Mouse (Mus musculus) lung, adult 2 months (tissue): ENCODE results near the gene Hoxb8. TPM values are rescaled to one million over a fixed set of nuclear protein-coding genes. Genes with fewer than 3 reads are reported as not detected.

Experiments used
- DNase-seq: peaks from one replicate; pipeline ENCODE4 v3.0.0; 2022
- H3K4me1 ChIP-seq: fragments of 200-500 bp; 2 replicates; pipeline ENCODE4 v1.6.1; 2011; ENCODE audit warnings: low read length; ENCODE audit not compliant: control insufficient read depth, insufficient read depth
- H3K4me3 ChIP-seq: fragments of 200-500 bp; replicated peaks from 2 replicates; pipeline ENCODE3; 2011; ENCODE audit warnings: low read depth, mild to moderate bottlenecking, control low read depth, low read length; ENCODE audit errors: extremely low read depth
- CTCF ChIP-seq: fragments of 200-500 bp; IDR thresholded peaks from 2 replicates; pipeline ENCODE4 v1.5.1; 2011; ENCODE audit warnings: mild to moderate bottlenecking, low read length, control low read depth; ENCODE audit not compliant: insufficient read depth
- POLR2A ChIP-seq: fragments of 200-500 bp; IDR thresholded peaks from 2 replicates; pipeline ENCODE4 v1.6.1; 2011; ENCODE audit warnings: low read depth, mild to moderate bottlenecking, control low read depth, low read length, borderline replicate concordance; ENCODE audit errors: extremely low read depth
- WGBS: fragments of 180-500 bp; shearing (Covaris S2); methylation state at CpG from one replicate; pipeline ENCODE4 v1.1.7; 2018; 5-methylcytosine and 5-hydroxymethylcytosine counted together
- polyA plus RNA-seq: library from polyadenylated mRNA; depleted of rRNA; stranded (reverse); fragments of >200 nt; gene quantifications from 2 replicates; pipeline ENCODE4 v1.2.3, GENCODE M21; 2012

Gene Hoxb8
- polyA plus RNA-seq, 1 experiment: 0.44 TPM

- WGBS: 2% methylated on average over 35 of the region's 45 CpGs
- TF ChIP-seq POLR2A: no peak
- DNase-seq: peak; percentile 44
- Histone ChIP-seq H3K4me1 (peaks cover 3% of the 10 kb centered on the region; the same call in 1 of the 2 replicates), H3K4me3 (peak overlapping the region; percentile 86)
Measured at GRCm38 (mm10) chr11:96318368-96319070, 36.8 kb downstream of the Hoxb8 start.

GRCm38 (mm10) chr11:96319071-96319902, 37.6 kb downstream of the Hoxb8 start:
- no peak for DNase-seq
- TF ChIP-seq CTCF: no peak
- no peak for TF ChIP-seq POLR2A
- Histone ChIP-seq H3K4me1 (peaks cover 3% of the 10 kb centered on the region; the same call in 1 of the 2 replicates), H3K4me3 (peak overlapping the region; percentile 84)
- WGBS: 1% methylated on average over 25 of the region's 34 CpGs

DNA sequence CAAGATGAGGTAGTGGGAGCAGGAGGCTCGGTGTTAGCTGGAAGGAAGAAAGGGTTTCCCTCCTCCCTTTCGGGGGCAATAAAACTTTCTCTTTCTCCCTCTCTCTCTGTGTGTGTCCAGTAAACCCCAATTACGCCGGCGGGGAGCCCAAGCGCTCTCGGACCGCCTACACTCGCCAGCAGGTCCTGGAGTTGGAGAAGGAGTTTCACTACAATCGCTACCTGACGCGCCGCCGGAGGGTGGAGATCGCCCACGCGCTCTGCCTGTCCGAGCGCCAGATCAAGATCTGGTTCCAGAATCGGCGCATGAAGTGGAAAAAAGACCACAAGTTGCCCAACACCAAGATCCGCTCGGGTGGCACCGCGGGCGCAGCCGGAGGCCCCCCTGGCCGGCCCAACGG, 38.2 kb downstream of the Hoxb8 start:
- DNase-seq: no peak
- WGBS: 3% methylated on average over 29 of the region's 29 CpGs
- peaks cover 3% of the 10 kb centered on the region; the same call in 1 of the 2 replicates for H3K4me1 ChIP-seq
- H3K4me3 ChIP-seq: peak overlapping the region; percentile 62
- no peak for TF ChIP-seq CTCF
- no peak for TF ChIP-seq POLR2A

- TF ChIP-seq POLR2A (no peak), CTCF (no peak)
- WGBS: 32% methylated on average over 17 of the region's 17 CpGs
- no peak for DNase-seq
- H3K4me3 ChIP-seq: peak overlapping the region; percentile 9
- peaks cover 2% of the 10 kb centered on the region; the same call in 1 of the 2 replicates for H3K4me1 ChIP-seq
Measured at GRCm38 (mm10) chr11:96320688-96321087, 39.0 kb downstream of the Hoxb8 start.

- TF ChIP-seq POLR2A (no peak), CTCF (no peak)
- no peak overlapping the region for H3K4me3 ChIP-seq
- no peak for DNase-seq
- no peaks in the 10 kb centered on the region; the same call in 1 of the 2 replicates for H3K4me1 ChIP-seq
- 48% methylated on average over 5 of the region's 5 CpGs for WGBS
Measured at GRCm38 (mm10) chr11:96321846-96322245, 40.1 kb downstream of the Hoxb8 start.

DNA sequence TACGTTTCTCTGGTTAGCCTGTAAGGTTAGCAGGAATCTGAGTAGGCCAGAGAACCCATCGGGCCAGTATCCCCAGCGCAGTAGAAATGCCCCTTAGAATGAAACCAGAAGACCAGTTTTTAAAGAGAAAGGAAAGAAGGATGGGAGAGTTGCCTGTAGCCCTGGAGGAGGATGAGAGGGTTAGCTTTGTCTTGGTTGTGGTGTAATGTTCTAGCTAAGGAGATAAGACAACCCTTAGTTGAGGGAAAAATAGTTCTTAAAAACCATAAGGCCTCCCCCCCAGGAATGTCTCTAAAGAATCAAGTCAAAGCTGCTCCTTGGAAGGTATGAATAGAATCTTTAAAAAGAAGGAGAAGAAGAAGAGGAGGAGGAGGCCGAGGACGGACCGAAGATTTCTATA, 41.0 kb downstream of the Hoxb8 start:
- WGBS: 60% methylated on average over 6 of the region's 6 CpGs
- TF ChIP-seq CTCF: no peak
- TF ChIP-seq POLR2A: no peak
- no peak overlapping the region for H3K4me3 ChIP-seq
- no peak for DNase-seq
- H3K4me1 ChIP-seq: no peaks in the 10 kb centered on the region; the same call in none of the 2 replicates

DNA sequence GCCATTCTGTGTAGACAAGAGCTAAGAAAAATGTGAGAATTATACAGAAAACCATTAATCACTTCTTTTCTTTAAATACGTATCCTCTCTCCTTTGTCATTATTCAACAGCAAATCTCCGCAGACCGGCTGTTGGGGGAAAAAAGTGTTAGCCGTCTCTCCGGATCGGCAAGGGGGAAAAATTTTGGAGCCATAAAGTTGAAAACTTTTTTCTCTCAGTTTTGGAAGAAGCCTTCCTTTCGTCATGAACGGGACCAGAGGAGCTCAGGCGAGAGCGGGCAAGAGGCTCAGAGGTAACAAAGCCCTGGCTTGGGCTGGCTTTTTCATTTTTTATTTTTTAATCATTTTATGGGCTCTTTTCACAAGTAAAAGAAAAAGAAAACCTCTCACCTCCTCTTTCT, 41.4 kb downstream of the Hoxb8 start, which contains the start of gene Hoxb3:
Gene Hoxb3, plus strand, starts transcription at position 173 of the 400 bp plus-strand sequence.
- WGBS: 55% methylated on average over 10 of the region's 10 CpGs
- TF ChIP-seq CTCF (no peak), POLR2A (no peak)
- DNase-seq: no peak
- Histone ChIP-seq H3K4me3 (no peak within 1 kb of the TSS), H3K4me1 (no peaks in the 10 kb centered on the region; the same call in none of the 2 replicates)

DNA sequence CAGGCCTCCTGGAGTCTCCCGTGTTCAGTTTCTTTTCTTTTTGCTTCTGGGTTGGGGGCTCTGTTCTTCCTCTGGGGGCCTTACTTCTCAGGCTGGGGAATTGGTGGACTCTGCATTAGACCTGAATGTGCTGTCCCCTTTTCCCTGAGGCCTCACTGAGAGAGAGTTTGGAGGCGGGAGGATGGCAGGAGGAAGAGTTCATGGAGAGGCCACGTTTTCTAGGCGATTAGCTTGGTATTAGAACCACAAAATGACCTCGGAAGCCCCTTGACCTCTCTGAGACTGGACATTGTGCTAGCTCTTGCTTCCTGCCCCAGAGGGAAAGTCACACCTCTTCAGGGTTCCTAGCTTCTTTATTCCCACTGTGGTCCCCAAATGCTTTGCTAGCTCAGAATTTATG, 42.4 kb downstream of the Hoxb8 start:
- Histone ChIP-seq H3K4me3 (no peak overlapping the region), H3K4me1 (no peaks in the 10 kb centered on the region; the same call in none of the 2 replicates)
- no peak for DNase-seq
- 28% methylated on average over 5 of the region's 5 CpGs for WGBS
- TF ChIP-seq POLR2A (no peak), CTCF (no peak)

- TF ChIP-seq POLR2A (no peak), CTCF (no peak)
- DNase-seq: no peak
- Histone ChIP-seq H3K4me1 (no peaks in the 10 kb centered on the region; the same call in none of the 2 replicates), H3K4me3 (no peak overlapping the region)
- WGBS: 49% methylated on average over 8 of the region's 8 CpGs
Measured at GRCm38 (mm10) chr11:96324965-96325364, 43.3 kb downstream of the Hoxb8 start.

GRCm38 (mm10) chr11:96325747-96326212, 44.1 kb downstream of the Hoxb8 start:
- peak overlapping the region; percentile 19 for H3K4me3 ChIP-seq
- TF ChIP-seq POLR2A (no peak), CTCF (no peak)
- WGBS: 50% methylated on average over 22 of the region's 22 CpGs
- no peaks in the 10 kb centered on the region; the same call in none of the 2 replicates for H3K4me1 ChIP-seq
- no peak for DNase-seq

- H3K4me3 ChIP-seq: no peak overlapping the region
- 42% methylated on average over 12 of the region's 12 CpGs for WGBS
- no peaks in the 10 kb centered on the region; the same call in 1 of the 2 replicates for H3K4me1 ChIP-seq
- no peak for DNase-seq
- no peak for TF ChIP-seq CTCF
- no peak for TF ChIP-seq POLR2A
Measured at GRCm38 (mm10) chr11:96326705-96327104, 45.0 kb downstream of the Hoxb8 start.
